Mouse (Mus musculus) liver, adult 2 months (tissue): ENCODE data around the gene Lcn6. TPM values are rescaled to one million over a fixed set of nuclear protein-coding genes. Genes with fewer than 3 reads are reported as not detected.

Experiments
- DNase-seq: peaks from one replicate; pipeline ENCODE4 v3.0.0-alpha.2; 2011; ENCODE audit warnings: low read depth, low spot score; ENCODE audit errors: extremely low read depth
- H3K27ac ChIP-seq: fragments of 200-500 bp; replicated peaks from 2 replicates; pipeline ENCODE4 v1.5.1; 2012; ENCODE audit warnings: low read depth, mild to moderate bottlenecking, control low read depth, inconsistent platforms, low read length; ENCODE audit not compliant: insufficient read depth
- H3K27me3 ChIP-seq: fragments of 200-500 bp; 2 replicates; pipeline ENCODE4 v1.6.1; 2012; ENCODE audit warnings: mild to moderate bottlenecking, moderate library complexity, low read length, inconsistent platforms; ENCODE audit not compliant: control insufficient read depth, insufficient read depth
- H3K36me3 ChIP-seq: fragments of 200-500 bp; 2 replicates; pipeline ENCODE4 v1.6.1; 2012; ENCODE audit warnings: low read length, inconsistent platforms; ENCODE audit not compliant: control insufficient read depth, insufficient read depth
- H3K4me1 ChIP-seq: fragments of 200-500 bp; 2 replicates; pipeline ENCODE4 v1.6.1; 2011; ENCODE audit warnings: low read length; ENCODE audit not compliant: control insufficient read depth, insufficient read depth
- H3K4me3 ChIP-seq: fragments of 200-500 bp; 2 replicates; pipeline ENCODE4 v1.5.1; 2011; ENCODE audit warnings: low read depth, mild to moderate bottlenecking, control low read depth, low read length, moderate library complexity; ENCODE audit not compliant: insufficient read depth
- H3K79me2 ChIP-seq: fragments of 200-500 bp; 2 replicates; pipeline ENCODE4 v1.6.1; 2012; ENCODE audit warnings: inconsistent platforms, mild to moderate bottlenecking, low read length, moderate library complexity; ENCODE audit not compliant: control insufficient read depth, insufficient read depth
- H3K9ac ChIP-seq: fragments of 200-500 bp; 2 replicates; pipeline ENCODE4 v1.6.1; 2012; ENCODE audit warnings: low read depth, mild to moderate bottlenecking, control low read depth, inconsistent platforms, low read length
- CTCF ChIP-seq: fragments of 200-500 bp; IDR thresholded peaks from 2 replicates; pipeline ENCODE4 v1.5.1; 2011; ENCODE audit warnings: low read depth, low read length, control low read depth
- POLR2A ChIP-seq: fragments of 200-500 bp; IDR thresholded peaks from 2 replicates; pipeline ENCODE4 v1.6.1; 2011; ENCODE audit warnings: low read length, control low read depth; ENCODE audit not compliant: insufficient read depth; ENCODE audit errors: extremely low read depth
- WGBS: fragments of 180-500 bp; shearing (Covaris S2); methylation state at CpG from one replicate; pipeline ENCODE4 v1.1.7; 2018; 5-methylcytosine and 5-hydroxymethylcytosine counted together
- polyA plus RNA-seq: library from polyadenylated mRNA; depleted of rRNA; stranded (reverse); fragments of >200 nt; gene quantifications from 2 replicates; pipeline ENCODE4 v1.2.3, GENCODE M21; 2012; rRNA removed
- total RNA-seq: library from RNA; depleted of rRNA; stranded (reverse); fragments of >200 nt; gene quantifications from 2 replicates; pipeline ENCODE4 v1.2.3, GENCODE M21; 2014; rRNA removed

The Lcn6 gene
- total RNA-seq, result not detected in 2 replicates
- polyA plus RNA-seq, result not detected in 2 replicates

DNA sequence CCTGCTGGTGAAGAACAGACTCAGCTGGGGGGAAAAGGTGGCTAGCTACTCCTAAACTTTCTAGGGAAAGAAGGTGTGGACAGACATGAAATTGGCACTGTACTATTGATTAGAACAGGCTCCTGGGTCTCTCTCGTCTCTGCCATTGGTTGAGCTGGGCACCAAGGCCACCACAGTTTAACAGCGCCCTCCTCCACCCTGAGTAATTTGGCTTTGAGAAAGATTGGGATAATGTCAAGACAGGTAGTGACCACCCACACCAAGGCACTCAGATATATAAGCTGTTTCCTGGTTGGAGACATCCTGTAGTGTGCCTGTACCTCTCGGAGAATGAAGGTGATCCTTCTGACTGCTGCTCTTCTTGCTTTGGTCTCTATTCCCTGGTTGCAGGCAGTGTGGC lies at the start of gene Lcn6:
Gene Lcn6 (plus strand): TSS at position 301 of the 400 bp plus-strand sequence.
- H3K27me3 ChIP-seq, result no peaks in the 10 kb centered on the region
- no peaks in the 10 kb centered on the region for H3K4me1 ChIP-seq
- H3K36me3 ChIP-seq, result no peaks in the 10 kb centered on the region
- no peak within 1 kb of the TSS for H3K27ac ChIP-seq
- TF ChIP-seq CTCF (no peak), POLR2A (no peak)
- H3K79me2 ChIP-seq, result no peaks in the 10 kb centered on the region
- WGBS, result 86% methylated on average over 3 of the region's 3 CpGs
- H3K4me3 ChIP-seq, result no peak within 1 kb of the TSS
- H3K9ac ChIP-seq, result no peak within 1 kb of the TSS
- DNase-seq, result no peak

DNA sequence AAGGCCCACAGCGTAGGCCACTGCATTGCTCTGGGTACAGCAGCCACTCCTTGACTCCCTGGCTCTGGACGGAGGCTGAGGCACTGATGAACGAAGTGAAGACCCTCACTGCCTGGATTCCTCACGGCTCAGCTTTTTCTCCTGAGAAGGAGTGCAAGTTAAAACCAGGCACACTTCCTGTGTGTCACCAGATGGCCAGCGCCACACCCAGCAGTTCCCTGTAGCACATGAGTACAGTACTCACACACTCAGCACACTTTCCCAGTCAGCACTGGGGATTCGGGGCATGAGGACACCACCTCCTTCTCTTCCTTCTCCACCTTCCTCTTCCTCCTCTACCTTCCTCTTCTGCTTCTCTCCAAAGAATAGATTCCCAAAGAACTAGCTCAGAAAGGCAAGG lies 48.8 kb upstream of the Lcn6 start, which contains the start of gene Fcna:
Gene Fcna (minus strand): TSS at position 220 of the 400 bp plus-strand sequence.
- peak within 1 kb of the TSS; percentile 36 for H3K4me3 ChIP-seq
- TF ChIP-seq CTCF (no peak), POLR2A (no peak)
- H3K9ac ChIP-seq, result peak within 1 kb of the TSS; percentile 52
- no peaks in the 10 kb centered on the region for H3K27me3 ChIP-seq
- peak; percentile 36 for DNase-seq
- H3K4me1 ChIP-seq, result peaks cover 15% of the 10 kb centered on the region
- WGBS, result 67% methylated on average over 6 of the region's 6 CpGs
- H3K27ac ChIP-seq, result peak within 1 kb of the TSS; percentile 68
- H3K79me2 ChIP-seq, result no peaks in the 10 kb centered on the region
- H3K36me3 ChIP-seq, result no peaks in the 10 kb centered on the region

DNA sequence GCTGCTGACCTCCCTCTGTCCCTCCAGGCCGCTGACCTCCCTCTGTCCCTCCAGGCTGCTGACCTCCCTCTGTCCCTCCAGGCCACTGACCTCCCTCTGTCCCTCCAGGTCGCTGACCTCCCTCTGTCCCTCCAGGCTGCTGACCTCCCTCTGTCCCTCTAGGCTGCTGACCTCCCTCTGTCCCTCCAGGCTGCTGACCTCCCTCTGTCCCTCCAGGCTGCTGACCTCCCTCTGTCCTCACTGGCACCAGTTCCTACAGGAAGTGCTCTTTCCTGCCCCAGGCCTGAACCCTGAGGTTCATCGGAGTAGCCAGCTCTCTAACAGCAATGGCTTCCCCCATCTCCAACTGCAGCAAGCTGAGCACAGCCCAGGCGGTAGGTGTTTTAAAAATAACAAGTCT lies 47.8 kb upstream of the Lcn6 start:
- Histone ChIP-seq H3K4me1 (peaks cover 15% of the 10 kb centered on the region), H3K79me2 (no peaks in the 10 kb centered on the region), H3K27me3 (no peaks in the 10 kb centered on the region), H3K4me3 (no peak overlapping the region), H3K36me3 (no peaks in the 10 kb centered on the region), H3K9ac (no peak overlapping the region), H3K27ac (no peak overlapping the region)
- WGBS, result 10% methylated on average over 4 of the region's 4 CpGs
- peak; percentile 96 for DNase-seq
- TF ChIP-seq CTCF, result no peak
- TF ChIP-seq POLR2A, result no peak

DNA sequence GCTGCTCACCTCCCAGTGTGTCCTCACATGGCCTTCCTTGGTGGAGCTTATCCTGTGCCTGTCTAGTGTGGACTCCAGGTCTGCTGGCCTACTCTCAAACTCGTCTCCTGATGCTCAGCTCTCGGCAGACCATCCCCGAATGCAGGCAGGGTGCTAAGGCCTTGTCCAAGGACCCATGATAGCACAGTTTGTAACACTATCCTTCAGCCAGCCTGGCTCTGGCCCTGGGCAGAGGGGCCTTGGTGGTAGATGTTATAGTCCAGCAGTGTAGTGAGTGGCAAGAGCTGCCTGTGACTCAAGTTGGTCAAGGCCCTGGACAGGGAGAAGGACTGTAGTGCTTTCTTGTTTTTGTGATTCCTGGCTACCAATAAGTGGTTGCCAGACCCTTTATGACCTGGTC lies 43.0 kb upstream of the Lcn6 start:
- no peak overlapping the region for H3K4me3 ChIP-seq
- TF ChIP-seq POLR2A (no peak), CTCF (no peak)
- 93% methylated on average over 3 of the region's 3 CpGs for WGBS
- H3K79me2 ChIP-seq, result no peaks in the 10 kb centered on the region
- H3K27me3 ChIP-seq, result no peaks in the 10 kb centered on the region
- H3K36me3 ChIP-seq, result no peaks in the 10 kb centered on the region
- H3K9ac ChIP-seq, result no peak overlapping the region
- DNase-seq, result no peak
- no peak overlapping the region for H3K27ac ChIP-seq
- peaks cover 13% of the 10 kb centered on the region for H3K4me1 ChIP-seq

DNA sequence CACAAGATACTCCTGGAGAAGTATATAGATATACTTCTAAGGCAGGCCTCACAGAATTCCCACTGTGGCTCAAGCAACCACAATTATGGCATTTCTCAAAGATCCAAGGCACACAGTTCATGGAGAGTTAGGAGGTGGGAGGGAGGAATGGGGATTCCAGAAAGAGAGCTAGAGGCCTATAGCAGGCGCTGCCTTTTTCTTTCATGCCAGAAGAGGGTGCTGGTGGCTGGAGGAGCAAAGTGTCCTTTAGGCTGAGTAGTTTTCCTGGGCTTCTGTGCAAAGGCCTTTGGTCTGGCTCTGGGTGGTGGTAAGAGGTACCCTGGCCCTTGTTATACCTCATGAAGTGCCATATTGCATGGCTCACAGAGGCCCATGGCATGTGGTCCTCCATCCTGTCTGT lies 42.5 kb upstream of the Lcn6 start:
- Histone ChIP-seq H3K36me3 (no peaks in the 10 kb centered on the region), H3K27me3 (no peaks in the 10 kb centered on the region), H3K4me3 (no peak overlapping the region), H3K27ac (no peak overlapping the region), H3K79me2 (no peaks in the 10 kb centered on the region), H3K9ac (no peak overlapping the region), H3K4me1 (peaks cover 13% of the 10 kb centered on the region)
- no peak for TF ChIP-seq POLR2A
- TF ChIP-seq CTCF, result peak; percentile 22; the same call in 1 of the 2 replicates
- DNase-seq, result no peak
- whole genome bisulfite sequencing, result 97% methylated on average over 1 of the region's 1 CpGs

DNA sequence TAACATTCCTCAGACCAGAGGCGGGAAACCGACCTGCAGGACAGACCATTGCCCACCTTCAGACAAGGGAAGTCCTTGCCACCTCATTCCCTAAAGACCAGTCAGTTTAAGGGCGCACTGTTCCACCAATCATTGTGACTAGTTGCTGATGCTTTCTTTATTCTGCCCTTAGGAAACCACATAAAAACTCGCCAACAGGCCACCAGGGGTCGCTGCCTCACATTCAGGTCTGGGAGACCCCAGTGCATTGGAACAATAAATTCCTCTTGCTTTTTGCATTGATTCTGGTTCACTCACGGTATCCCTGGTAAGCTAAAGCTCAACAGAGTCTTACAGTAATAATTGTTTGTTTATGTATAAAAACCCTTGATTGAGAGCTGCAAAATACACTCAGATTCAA lies 36.7 kb upstream of the Lcn6 start:
- H3K27me3 ChIP-seq, result no peaks in the 10 kb centered on the region
- H3K9ac ChIP-seq, result no peak overlapping the region
- no peaks in the 10 kb centered on the region for H3K79me2 ChIP-seq
- H3K4me1 ChIP-seq, result peaks cover 4% of the 10 kb centered on the region; the same call in 1 of the 2 replicates
- 37% methylated on average over 6 of the region's 6 CpGs for WGBS
- no peak overlapping the region for H3K4me3 ChIP-seq
- no peak for DNase-seq
- no peak for TF ChIP-seq POLR2A
- peak; percentile 70 for TF ChIP-seq CTCF
- no peaks in the 10 kb centered on the region for H3K36me3 ChIP-seq
- no peak overlapping the region for H3K27ac ChIP-seq
